In the genomic region with DNA sequence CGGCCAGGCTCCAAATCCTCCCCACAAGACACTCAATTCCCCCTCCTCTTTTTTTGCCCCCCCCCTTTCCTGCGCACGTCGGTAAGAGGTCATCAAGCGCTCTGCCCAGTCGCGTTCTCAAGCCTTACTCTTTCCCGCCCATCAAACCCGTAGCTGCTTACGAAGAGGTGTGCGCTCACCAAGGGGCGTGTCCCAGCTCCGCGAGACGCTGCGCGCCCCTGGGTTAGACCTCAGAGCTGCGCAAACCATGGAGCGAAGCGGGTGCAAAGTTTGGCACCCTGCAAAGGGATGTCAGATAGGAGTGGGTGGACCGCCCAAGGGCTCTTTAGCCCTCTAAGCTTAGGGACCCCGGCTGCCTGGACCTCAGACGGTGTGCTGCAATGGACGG, we compare ENCODE assay signal across 7 mouse cellular contexts. TPM values are rescaled to one million over a fixed set of nuclear protein-coding genes. Genes with fewer than 3 reads are reported as not detected.
DNase-seq lines count a peak whose midpoint lies in the region; ATAC-seq lines count a peak whose summit lies in the region.

No protein-coding gene starts in this region.

- WGBS in hindbrain, embryonic 10.5 days = 20% methylated on average over 24 of the region's 24 CpGs
- 6% methylated on average over 24 of the region's 24 CpGs for WGBS in neural tube, embryonic 11.5 days

- H3K9ac ChIP-seq in neural tube, embryonic 11.5 days (ENCODE audit: low read length) = no peak overlapping the region

- peak overlapping the region; percentile 49 for H3K4me2 ChIP-seq in neural tube, embryonic 11.5 days (ENCODE audit: low read depth)

- peak; percentile 10 for DNase-seq in right cerebral cortex, postnatal 4 days
- no peak for DNase-seq in right cerebral cortex, postnatal 25 days
- peak; percentile 74 for DNase-seq in embryo, embryonic 10.5 days (ENCODE audit: low spot score)
- peak; percentile 56 for DNase-seq in hindbrain, embryonic 10.5 days (ENCODE audit: low spot score)
- DNase-seq in liver = peak; percentile 14
- peak; percentile 64 for DNase-seq in neural tube, embryonic 11.5 days (ENCODE audit: low spot score)
- DNase-seq in ovary, postnatal 14 days (ENCODE audit: low spot score) = no peak

- no peaks in the 10 kb centered on the region for H3K36me3 ChIP-seq in hindbrain, embryonic 10.5 days
- no peaks in the 10 kb centered on the region for H3K36me3 ChIP-seq in neural tube, embryonic 11.5 days (ENCODE audit: control insufficient read depth, insufficient read depth, low read length)

- H3K27ac ChIP-seq in hindbrain, embryonic 10.5 days = no peak overlapping the region
- H3K27ac ChIP-seq in neural tube, embryonic 11.5 days (ENCODE audit: low read depth, low read length) = no peak overlapping the region

- H3K4me1 ChIP-seq in hindbrain, embryonic 10.5 days (replicated peaks) = peaks cover 9% of the 10 kb centered on the region; the same call in 1 of the 2 replicates
- no peaks in the 10 kb centered on the region for H3K4me1 ChIP-seq in neural tube, embryonic 11.5 days (ENCODE audit: control insufficient read depth, insufficient read depth, low read length)

- peak overlapping the region; percentile 49 for H3K4me3 ChIP-seq in hindbrain, embryonic 10.5 days
- H3K4me3 ChIP-seq in neural tube, embryonic 11.5 days (ENCODE audit: low read depth, low read length) = peak overlapping the region; percentile 23; the same call in 1 of the 2 replicates

- 0 out of 2 replicates have a peak, but pooled peaks cover 2% of the 10 kb centered on the region for H3K9me3 ChIP-seq in hindbrain, embryonic 10.5 days
- H3K9me3 ChIP-seq in neural tube, embryonic 11.5 days (ENCODE audit: control insufficient read depth, low read length) = no peaks in the 10 kb centered on the region

- ATAC-seq in neural tube, embryonic 11.5 days (ENCODE audit: insufficient read depth, low FRiP score, low TSS enrichment) = peak; percentile 67; the same call in 1 of the 2 replicates

- H3K27me3 ChIP-seq in hindbrain, embryonic 10.5 days (ENCODE audit: insufficient read depth, poor library complexity, severe bottlenecking) = peaks cover 35% of the 10 kb centered on the region
- H3K27me3 ChIP-seq in neural tube, embryonic 11.5 days (ENCODE audit: control insufficient read depth, insufficient read depth, low read length) = peaks cover 11% of the 10 kb centered on the region

RNA-seq across cellular contexts. Expression of a gene that starts 0.9 kb away (rescaled TPM):
- 0.29 and 0.42 TPM in 2 replicates for polyA plus RNA-seq in hindbrain, embryonic 10.5 days (2016; fragmentation: Nextera tagmentation; extraction: Ambion mirVana)
- 0.49 and 0.61 TPM in 2 replicates for polyA plus RNA-seq in neural tube, embryonic 11.5 days (2014; fragmentation: Nextera tagmentation; extraction: Ambion mirVana)

Comparison
In these comparisons a context has a peak if more than half of its experiments do, and no peak if none do; other contexts are left out.
1. DNase-seq: peak in right cerebral cortex, postnatal 4 days (single experiment), embryo, embryonic 10.5 days (single experiment), hindbrain, embryonic 10.5 days (single experiment), liver (single experiment) and neural tube, embryonic 11.5 days (single experiment); none in right cerebral cortex, postnatal 25 days (single experiment) and ovary, postnatal 14 days (single experiment).